Mouse (Mus musculus) stomach, postnatal 0 days (tissue): ENCODE measurements at regions not wholly inside any gene's neighbourhood (a gene's known extent, or its start where the extent isn't known, plus 50 kb on each side); places are given as distances from the start of the nearest gene placed in this dataset.

ENCODE experiments used
- ATAC-seq: fragments of 200-750 bp; cut with Nextera tagmentation; 2 replicates; pipeline ENCODE4 v1.8.0; 2017; ENCODE audit not compliant: low FRiP score, low TSS enrichment
- DNase-seq: peaks from one replicate; pipeline ENCODE4 v3.0.0-alpha.2; 2016; ENCODE audit warnings: low spot score
- H3K27ac ChIP-seq: fragments of 300-500 bp; sonication (generic); replicated peaks from 2 replicates; pipeline ENCODE4 v1.5.1; 2014; ENCODE audit warnings: mild to moderate bottlenecking, control low read depth
- H3K27me3 ChIP-seq: fragments of 300-500 bp; sonication (generic); 2 replicates; pipeline ENCODE4 v1.6.1; 2014; ENCODE audit warnings: low read length; ENCODE audit not compliant: control insufficient read depth, insufficient read depth
- H3K36me3 ChIP-seq: fragments of 300-500 bp; sonication (generic); 2 replicates; pipeline ENCODE4 v1.6.1; 2014; ENCODE audit warnings: low read length, mixed read lengths; ENCODE audit not compliant: control insufficient read depth, insufficient read depth
- H3K4me1 ChIP-seq: fragments of 300-500 bp; sonication (generic); replicated peaks from 2 replicates; pipeline ENCODE4 v1.6.1; 2014; ENCODE audit warnings: antibody characterized with exemption; ENCODE audit not compliant: control insufficient read depth, insufficient read depth
- H3K4me2 ChIP-seq: fragments of 300-500 bp; sonication (generic); replicated peaks from 2 replicates; pipeline ENCODE4 v1.6.1; 2014; ENCODE audit warnings: low read depth, mild to moderate bottlenecking, control low read depth, moderate library complexity
- H3K4me3 ChIP-seq: fragments of 300-500 bp; sonication (generic); 2 replicates; pipeline ENCODE4 v1.5.1; 2014; ENCODE audit warnings: low read depth, low read length, control low read depth
- H3K9ac ChIP-seq: fragments of 300-500 bp; sonication (generic); 2 replicates; pipeline ENCODE4 v1.6.1; 2014; ENCODE audit warnings: mild to moderate bottlenecking, low read length, control low read depth, mixed read lengths
- H3K9me3 ChIP-seq: fragments of 300-500 bp; sonication (generic); 2 replicates; pipeline ENCODE4 v1.6.1; 2016; ENCODE audit warnings: low read length; ENCODE audit not compliant: control insufficient read depth
- CTCF ChIP-seq: IDR thresholded peaks from 2 replicates; pipeline ENCODE4 v1.5.1; 2016; ENCODE audit warnings: antibody characterized with exemption, low read depth, mild to moderate bottlenecking, moderate library complexity
- EP300 ChIP-seq: optimal IDR thresholded peaks from 2 replicates; pipeline ENCODE3; 2016; ENCODE audit warnings: antibody characterized with exemption
- WGBS: fragments of 180-500 bp; shearing (Covaris S2); extraction: QIAGEN DNeasy Blood & Tissue Kit; methylation state at CpG from one replicate; pipeline ENCODE4 v1.1.7; 2014; 5-methylcytosine and 5-hydroxymethylcytosine counted together

DNA sequence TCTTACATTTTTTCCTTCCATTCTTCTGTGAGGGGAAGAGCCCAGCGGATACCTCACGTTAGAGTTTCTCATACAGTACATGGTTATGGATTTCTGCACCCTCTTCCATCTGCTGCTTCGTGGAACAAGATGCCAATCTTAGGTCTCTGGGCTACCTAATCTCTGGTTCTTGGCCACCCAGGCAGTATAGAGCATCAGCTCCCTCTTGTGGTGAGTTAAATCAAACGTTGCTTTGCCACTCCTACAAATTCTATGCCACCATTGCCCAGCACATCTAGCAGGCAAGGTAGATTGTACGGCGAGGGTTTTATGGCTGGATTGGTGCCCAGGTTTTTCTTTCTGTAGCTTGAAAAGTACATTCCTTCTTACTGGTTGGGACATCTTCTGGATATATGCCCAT, 889.7 kb upstream of the Slc10a2 start:
- no peaks in the 10 kb centered on the region for H3K36me3 ChIP-seq
- no peaks in the 10 kb centered on the region for H3K9me3 ChIP-seq
- WGBS: 63% methylated on average over 6 of the region's 6 CpGs
- H3K4me2 ChIP-seq: no peak overlapping the region
- no peaks in the 10 kb centered on the region for H3K4me1 ChIP-seq
- ATAC-seq (no peak), DNase-seq (no peak)
- no peak overlapping the region for H3K9ac ChIP-seq
- H3K4me3 ChIP-seq: no peak overlapping the region
- H3K27me3 ChIP-seq: no peaks in the 10 kb centered on the region
- TF ChIP-seq EP300: no peak
- TF ChIP-seq CTCF: peak; percentile 54
- no peak overlapping the region for H3K27ac ChIP-seq

DNA sequence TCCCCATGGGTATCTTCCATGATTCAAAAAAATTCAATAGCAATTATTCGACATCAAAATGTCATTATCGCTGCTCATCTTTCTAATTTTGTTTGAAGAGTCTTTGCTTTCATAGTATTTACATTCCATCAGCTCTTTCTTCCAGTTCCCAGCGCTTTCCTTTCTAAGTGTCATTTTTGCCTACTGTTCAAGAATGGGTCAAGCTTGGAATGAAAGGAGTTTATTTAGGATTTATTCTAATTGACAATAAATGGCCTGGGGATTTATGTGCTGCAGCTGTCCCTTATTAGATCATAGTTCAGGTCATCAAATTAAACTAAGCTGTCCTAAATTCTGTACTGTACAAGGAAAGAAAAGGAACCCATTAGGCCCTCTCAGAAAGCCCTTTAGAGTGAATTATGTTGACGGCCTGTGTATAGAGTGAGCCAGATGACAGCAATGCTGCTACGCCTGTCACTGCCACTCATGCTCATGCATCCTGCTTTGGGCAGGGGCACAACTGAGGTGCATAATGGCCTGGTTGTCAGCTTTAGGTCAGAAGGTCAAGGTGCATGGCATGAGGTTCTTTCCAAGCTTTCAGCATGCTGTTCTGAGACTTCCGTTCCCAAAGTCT, 860.4 kb upstream of the Slc10a2 start:
- no peak for TF ChIP-seq CTCF
- 44% methylated on average over 6 of the region's 6 CpGs for WGBS
- Histone ChIP-seq H3K9ac (no peak overlapping the region), H3K27ac (no peak overlapping the region), H3K4me3 (no peak overlapping the region), H3K27me3 (no peaks in the 10 kb centered on the region), H3K9me3 (no peaks in the 10 kb centered on the region), H3K4me1 (no peaks in the 10 kb centered on the region), H3K36me3 (no peaks in the 10 kb centered on the region), H3K4me2 (no peak overlapping the region)
- no peak for DNase-seq
- no peak for ATAC-seq

- WGBS: 50% methylated on average over 1 of the region's 1 CpGs
- no peak overlapping the region for H3K9ac ChIP-seq
These were observed 859.1 kb upstream of the Slc10a2 start for GRCm38 (mm10) chr8:5964299-5964698.

GRCm38 (mm10) chr8:5938057-5938456, 832.9 kb upstream of the Slc10a2 start:
- Histone ChIP-seq H3K4me1 (no peaks in the 10 kb centered on the region), H3K27me3 (no peaks in the 10 kb centered on the region), H3K9me3 (no peaks in the 10 kb centered on the region), H3K36me3 (no peaks in the 10 kb centered on the region), H3K4me3 (no peak overlapping the region), H3K4me2 (no peak overlapping the region), H3K9ac (no peak overlapping the region), H3K27ac (no peak overlapping the region)
- no peak for ATAC-seq
- TF ChIP-seq CTCF: no peak
- TF ChIP-seq EP300: no peak
- no peak for DNase-seq
- WGBS: 78% methylated on average over 3 of the region's 3 CpGs

More at GRCm38 (mm10) chr8:5964299-5964698, 859.1 kb upstream of the Slc10a2 start:
- H3K27me3 ChIP-seq: no peaks in the 10 kb centered on the region
- no peak overlapping the region for H3K4me3 ChIP-seq
- TF ChIP-seq EP300 (no peak), CTCF (no peak)
- H3K27ac ChIP-seq: no peak overlapping the region
- H3K36me3 ChIP-seq: no peaks in the 10 kb centered on the region
- H3K9me3 ChIP-seq: no peaks in the 10 kb centered on the region
- ATAC-seq: no peak
- DNase-seq: no peak
- H3K4me1 ChIP-seq: no peaks in the 10 kb centered on the region
- H3K4me2 ChIP-seq: no peak overlapping the region

- no peak overlapping the region for H3K27ac ChIP-seq
- ATAC-seq (no peak), DNase-seq (no peak)
- H3K27me3 ChIP-seq: no peaks in the 10 kb centered on the region
- H3K9me3 ChIP-seq: no peaks in the 10 kb centered on the region
- H3K36me3 ChIP-seq: no peaks in the 10 kb centered on the region
- H3K4me2 ChIP-seq: no peak overlapping the region
- H3K4me3 ChIP-seq: no peak overlapping the region
- no peak for TF ChIP-seq CTCF
- no peak for TF ChIP-seq EP300
- H3K9ac ChIP-seq: no peak overlapping the region
- WGBS: 50% methylated on average over 1 of the region's 1 CpGs
- H3K4me1 ChIP-seq: no peaks in the 10 kb centered on the region
These were observed 813.0 kb upstream of the Slc10a2 start for GRCm38 (mm10) chr8:5918136-5918535.
